Mouse (Mus musculus): ENCODE results near the gene Clec3a. TPM values are rescaled to one million over a fixed set of nuclear protein-coding genes. Genes with fewer than 3 reads are reported as not detected.

The Clec3a gene
- polyA plus RNA-seq, 1 experiment from 2014 or later, result not detected

GRCm38 (mm10) chr8:114469208-114469590, 51.3 kb downstream of the Clec3a start:
- H3K4me3 ChIP-seq (ENCODE audit: low read depth, low read length), result no peak overlapping the region
- H3K9me3 ChIP-seq (ENCODE audit: control insufficient read depth, low read length), result no peaks in the 10 kb centered on the region
- no peak overlapping the region for H3K4me2 ChIP-seq
- no peaks in the 10 kb centered on the region for H3K36me3 ChIP-seq (ENCODE audit: control insufficient read depth, insufficient read depth, low read length)
- no peaks in the 10 kb centered on the region for H3K27me3 ChIP-seq (ENCODE audit: control insufficient read depth, insufficient read depth, low read length)
- WGBS, result 94% methylated on average over 10 of the region's 10 CpGs
- DNase-seq (ENCODE audit: low spot score, missing footprints) (no peak), ATAC-seq (ENCODE audit: low FRiP score) (no peak)
- no peak overlapping the region for H3K27ac ChIP-seq (ENCODE audit: low read depth, low read length)
- H3K4me1 ChIP-seq (ENCODE audit: control insufficient read depth, insufficient read depth, low read length), result no peaks in the 10 kb centered on the region
- no peak overlapping the region for H3K9ac ChIP-seq (ENCODE audit: low read length)

- Histone ChIP-seq H3K4me3 (ENCODE audit: low read depth, low read length) (no peak overlapping the region), H3K9ac (ENCODE audit: low read length) (no peak overlapping the region), H3K36me3 (ENCODE audit: control insufficient read depth, insufficient read depth, low read length) (no peaks in the 10 kb centered on the region), H3K27ac (ENCODE audit: low read depth, low read length) (no peak overlapping the region), H3K9me3 (ENCODE audit: control insufficient read depth, low read length) (no peaks in the 10 kb centered on the region), H3K4me1 (ENCODE audit: control insufficient read depth, insufficient read depth, low read length) (no peaks in the 10 kb centered on the region), H3K4me2 (no peak overlapping the region), H3K27me3 (ENCODE audit: control insufficient read depth, insufficient read depth, low read length) (no peaks in the 10 kb centered on the region)
- DNase-seq (ENCODE audit: low spot score, missing footprints) (no peak), ATAC-seq (ENCODE audit: low FRiP score) (no peak)
- 95% methylated on average over 11 of the region's 11 CpGs for WGBS
Observed at GRCm38 (mm10) chr8:114473546-114473945, 55.7 kb downstream of the Clec3a start.

Other genes with a start within 250 kb of the Clec3a start
- 15.0 and 16.1 TPM in 2 replicates for gene Vat1l, start 212.5 kb upstream of the Clec3a start, polyA plus RNA-seq (2014; fragmentation: Nextera tagmentation; extraction: Ambion mirVana)
- gene Wwox, start 21.6 kb downstream of the Clec3a start, polyA plus RNA-seq (2014; fragmentation: Nextera tagmentation; extraction: Ambion mirVana), result 11.5 and 12.1 TPM in 2 replicates